Mouse (Mus musculus): ENCODE results near the gene Abcg8.

GRCm38 (mm10) chr17:84690111-84690510 is 14.0 kb downstream of the Abcg8 start:
- TF ChIP-seq CTCF (IDR thresholded peaks at IDR 0.05; ENCODE audit: low read depth) (no peak), EP300 (optimal IDR thresholded peaks at IDR 0.05) (no peak)

All from stomach, postnatal 0 days (tissue).